Mouse (Mus musculus): Measurements from ENCODE around the gene A730071L15Rik. TPM values are rescaled to one million over a fixed set of nuclear protein-coding genes. Genes with fewer than 3 reads are reported as not detected.

A730071L15Rik gene
- polyA plus RNA-seq, 1 experiment: 0.09 TPM

DNA sequence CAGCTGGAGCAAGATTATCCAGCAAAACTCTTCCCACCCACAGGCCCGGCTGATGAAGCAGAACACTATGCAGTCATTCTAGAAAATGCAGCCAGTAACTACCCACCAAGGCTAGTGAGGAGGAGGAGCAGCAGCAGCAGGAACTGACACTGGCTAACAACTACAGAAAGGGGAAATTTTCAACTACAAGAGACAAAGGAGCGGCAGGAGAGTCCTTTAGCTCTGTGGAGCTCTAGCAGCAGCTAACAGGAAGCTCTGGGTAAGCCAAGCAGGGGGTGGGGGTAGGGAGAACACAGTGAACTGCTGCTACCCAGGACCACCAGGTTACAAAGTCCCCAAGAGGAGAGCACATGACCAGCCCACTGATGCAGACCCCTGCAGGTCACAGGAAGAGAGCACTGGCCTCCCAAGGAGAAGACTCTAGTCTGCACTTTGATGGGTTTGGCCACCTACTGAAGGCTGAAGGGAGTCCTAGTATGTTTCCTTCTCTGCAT, 21.1 kb upstream of the A730071L15Rik start:
- Histone ChIP-seq H3K4me3 (ENCODE audit: control insufficient read depth, insufficient read depth, low read length) (peak overlapping the region; percentile 23; the same call in 1 of the 2 replicates), H3K4me1 (replicated peaks; ENCODE audit: control insufficient read depth, insufficient read depth, low read length) (peaks cover 36% of the 10 kb centered on the region), H3K36me3 (ENCODE audit: control insufficient read depth, insufficient read depth, low read length) (no peaks in the 10 kb centered on the region), H3K27me3 (ENCODE audit: control insufficient read depth, insufficient read depth, low read length) (no peaks in the 10 kb centered on the region), H3K27ac (ENCODE audit: control insufficient read depth, insufficient read depth, low read length) (peak overlapping the region; percentile 91)
- DNase-seq: peak; percentile 72
- TF ChIP-seq POLR2A (IDR thresholded peaks at IDR 0.05; ENCODE audit: control insufficient read depth, extremely low read depth, insufficient read depth, low read length, poor library complexity) (no peak), CTCF (IDR thresholded peaks at IDR 0.05; ENCODE audit: borderline replicate concordance, control insufficient read depth, extremely low read depth, insufficient read depth, low read length, poor library complexity) (no peak)
- WGBS: 5% methylated on average over 2 of the region's 2 CpGs

DNA sequence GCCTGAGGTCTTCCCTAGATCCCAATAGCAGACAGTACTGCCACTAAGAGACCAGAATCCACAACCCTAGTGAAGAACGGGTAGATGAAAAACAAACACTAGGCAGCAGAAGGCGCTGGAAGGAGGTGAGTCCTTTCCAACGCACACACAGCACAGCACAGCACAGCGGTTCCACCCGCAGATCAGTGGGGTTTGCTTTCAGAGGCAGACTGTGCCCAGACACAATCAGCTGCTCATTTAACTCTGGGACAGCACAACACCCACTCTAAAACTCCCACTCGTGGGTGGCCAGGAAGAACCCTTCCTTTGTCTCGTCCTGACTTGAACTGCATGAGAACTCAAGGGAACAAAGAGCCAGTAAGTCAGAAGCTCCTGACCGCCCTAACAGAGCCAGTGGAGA, 20.6 kb upstream of the A730071L15Rik start:
- peak; percentile 43 for DNase-seq
- no peak overlapping the region for H3K4me3 ChIP-seq (ENCODE audit: control insufficient read depth, insufficient read depth, low read length)
- H3K4me1 ChIP-seq (replicated peaks; ENCODE audit: control insufficient read depth, insufficient read depth, low read length): peaks cover 39% of the 10 kb centered on the region
- H3K27me3 ChIP-seq (ENCODE audit: control insufficient read depth, insufficient read depth, low read length): no peaks in the 10 kb centered on the region
- H3K27ac ChIP-seq (ENCODE audit: control insufficient read depth, insufficient read depth, low read length): peak overlapping the region; percentile 91
- TF ChIP-seq CTCF (IDR thresholded peaks at IDR 0.05; ENCODE audit: borderline replicate concordance, control insufficient read depth, extremely low read depth, insufficient read depth, low read length, poor library complexity): no peak
- no peak for TF ChIP-seq POLR2A (IDR thresholded peaks at IDR 0.05; ENCODE audit: control insufficient read depth, extremely low read depth, insufficient read depth, low read length, poor library complexity)
- 18% methylated on average over 8 of the region's 8 CpGs for WGBS
- H3K36me3 ChIP-seq (ENCODE audit: control insufficient read depth, insufficient read depth, low read length): no peaks in the 10 kb centered on the region

- peak; percentile 57 for DNase-seq
- Histone ChIP-seq H3K27me3 (ENCODE audit: control insufficient read depth, insufficient read depth, low read length) (no peaks in the 10 kb centered on the region), H3K4me1 (replicated peaks; ENCODE audit: control insufficient read depth, insufficient read depth, low read length) (peaks cover 50% of the 10 kb centered on the region), H3K27ac (ENCODE audit: control insufficient read depth, insufficient read depth, low read length) (no peak overlapping the region), H3K36me3 (ENCODE audit: control insufficient read depth, insufficient read depth, low read length) (no peaks in the 10 kb centered on the region), H3K4me3 (ENCODE audit: control insufficient read depth, insufficient read depth, low read length) (no peak overlapping the region)
- WGBS: 50% methylated on average over 6 of the region's 6 CpGs
- TF ChIP-seq POLR2A (IDR thresholded peaks at IDR 0.05; ENCODE audit: control insufficient read depth, extremely low read depth, insufficient read depth, low read length, poor library complexity) (no peak), CTCF (IDR thresholded peaks at IDR 0.05; ENCODE audit: borderline replicate concordance, control insufficient read depth, extremely low read depth, insufficient read depth, low read length, poor library complexity) (no peak)
These were observed 18.9 kb upstream of the A730071L15Rik start for GRCm38 (mm10) chr11:6180811-6181399.

- peak; percentile 48 for DNase-seq
- TF ChIP-seq POLR2A (IDR thresholded peaks at IDR 0.05; ENCODE audit: control insufficient read depth, extremely low read depth, insufficient read depth, low read length, poor library complexity) (no peak), CTCF (IDR thresholded peaks at IDR 0.05; ENCODE audit: borderline replicate concordance, control insufficient read depth, extremely low read depth, insufficient read depth, low read length, poor library complexity) (no peak)
- no peaks in the 10 kb centered on the region for H3K36me3 ChIP-seq (ENCODE audit: control insufficient read depth, insufficient read depth, low read length)
- H3K4me3 ChIP-seq (ENCODE audit: control insufficient read depth, insufficient read depth, low read length): no peak overlapping the region
- H3K27me3 ChIP-seq (ENCODE audit: control insufficient read depth, insufficient read depth, low read length): no peaks in the 10 kb centered on the region
- peaks cover 52% of the 10 kb centered on the region for H3K4me1 ChIP-seq (replicated peaks; ENCODE audit: control insufficient read depth, insufficient read depth, low read length)
- no peak overlapping the region for H3K27ac ChIP-seq (ENCODE audit: control insufficient read depth, insufficient read depth, low read length)
- 57% methylated on average over 2 of the region's 2 CpGs for WGBS
These were observed 16.6 kb upstream of the A730071L15Rik start for GRCm38 (mm10) chr11:6183246-6183645.

DNA sequence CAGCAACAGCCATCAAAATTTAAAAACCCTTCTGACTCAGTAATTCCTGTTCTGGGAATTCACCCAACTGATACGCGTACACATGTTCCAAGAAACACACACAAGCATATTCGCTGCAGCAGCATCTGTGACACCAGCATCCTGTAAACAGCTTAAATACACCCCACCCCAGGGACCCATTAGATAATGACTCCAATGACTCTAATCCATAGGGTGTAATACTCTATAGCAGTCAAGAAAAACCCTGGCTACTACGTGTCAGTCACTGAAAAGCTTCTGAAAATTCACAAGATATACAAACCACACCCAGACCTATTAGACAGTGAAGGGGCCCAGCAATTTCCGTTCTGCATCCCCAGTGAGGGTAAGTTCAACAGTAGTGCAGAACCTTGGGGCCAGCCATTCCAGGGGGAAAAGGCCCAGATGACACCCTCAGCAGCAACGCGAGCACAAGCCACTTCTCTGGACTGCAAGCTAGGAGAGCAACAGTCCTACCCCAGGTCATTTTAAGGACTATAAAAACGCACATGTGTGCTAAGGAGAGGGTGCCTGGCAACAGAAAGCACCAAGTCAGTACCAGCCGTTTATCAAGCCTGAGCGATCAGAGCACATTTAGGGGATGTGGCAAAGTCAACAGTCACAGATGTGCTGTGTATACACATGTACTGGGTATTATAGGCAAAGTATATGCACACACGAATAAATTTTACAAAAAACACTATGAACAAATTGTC, 15.5 kb upstream of the A730071L15Rik start:
- peak overlapping the region; percentile 68 for H3K27ac ChIP-seq (ENCODE audit: control insufficient read depth, insufficient read depth, low read length)
- peak; percentile 52 for DNase-seq
- H3K4me3 ChIP-seq (ENCODE audit: control insufficient read depth, insufficient read depth, low read length): no peak overlapping the region

GRCm38 (mm10) chr11:6187399-6187798, 12.4 kb upstream of the A730071L15Rik start:
- TF ChIP-seq POLR2A (IDR thresholded peaks at IDR 0.05; ENCODE audit: control insufficient read depth, extremely low read depth, insufficient read depth, low read length, poor library complexity) (no peak), CTCF (IDR thresholded peaks at IDR 0.05; ENCODE audit: borderline replicate concordance, control insufficient read depth, extremely low read depth, insufficient read depth, low read length, poor library complexity) (no peak)

More for the DNA sequence above, 15.5 kb upstream of the A730071L15Rik start:
- TF ChIP-seq POLR2A (IDR thresholded peaks at IDR 0.05; ENCODE audit: control insufficient read depth, extremely low read depth, insufficient read depth, low read length, poor library complexity) (no peak), CTCF (IDR thresholded peaks at IDR 0.05; ENCODE audit: borderline replicate concordance, control insufficient read depth, extremely low read depth, insufficient read depth, low read length, poor library complexity) (no peak)
- H3K4me1 ChIP-seq (replicated peaks; ENCODE audit: control insufficient read depth, insufficient read depth, low read length): peaks cover 45% of the 10 kb centered on the region
- no peaks in the 10 kb centered on the region for H3K27me3 ChIP-seq (ENCODE audit: control insufficient read depth, insufficient read depth, low read length)
- WGBS: 28% methylated on average over 11 of the region's 11 CpGs
- H3K36me3 ChIP-seq (ENCODE audit: control insufficient read depth, insufficient read depth, low read length): no peaks in the 10 kb centered on the region; the same call in 1 of the 2 replicates

More at GRCm38 (mm10) chr11:6187399-6187798, 12.4 kb upstream of the A730071L15Rik start:
- Histone ChIP-seq H3K27me3 (ENCODE audit: control insufficient read depth, insufficient read depth, low read length) (no peaks in the 10 kb centered on the region), H3K4me1 (replicated peaks; ENCODE audit: control insufficient read depth, insufficient read depth, low read length) (peaks cover 28% of the 10 kb centered on the region), H3K36me3 (ENCODE audit: control insufficient read depth, insufficient read depth, low read length) (peaks cover 14% of the 10 kb centered on the region), H3K27ac (ENCODE audit: control insufficient read depth, insufficient read depth, low read length) (no peak overlapping the region), H3K4me3 (ENCODE audit: control insufficient read depth, insufficient read depth, low read length) (no peak overlapping the region)
- 62% methylated on average over 3 of the region's 3 CpGs for WGBS
- DNase-seq: no peak
